20 mouse cellular contexts compared by ENCODE assay signal in the genomic region with DNA sequence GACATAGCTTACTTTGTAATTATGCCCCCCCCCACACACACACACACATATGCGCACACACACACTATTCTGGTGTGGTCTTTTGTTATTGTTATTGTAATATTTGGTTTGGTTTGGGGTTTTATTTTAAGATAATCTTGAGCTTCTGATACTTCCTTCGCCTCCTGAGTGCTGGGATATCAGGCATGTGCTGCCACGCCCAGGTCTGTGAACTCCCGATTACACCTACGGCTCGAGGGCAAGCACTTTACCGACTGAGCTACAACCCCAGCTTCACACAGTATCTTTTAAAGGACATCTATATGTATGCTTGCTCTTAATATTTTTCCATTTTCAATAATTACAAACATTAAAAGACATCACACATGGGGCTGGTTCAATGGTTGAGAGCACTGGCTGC. TPM values are rescaled to one million over a fixed set of nuclear protein-coding genes. Genes with fewer than 3 reads are reported as not detected.
DNase-seq lines count a peak whose midpoint lies in the region; ATAC-seq and TF ChIP-seq lines count a peak whose summit lies in the region.
"Had no signal": no experiment of that assay in that cellular context is flagged by ENCODE, and none has a peak within 500 bp of the region (broad histone marks: within the 10 kb centered on the region; RNA-seq: fewer than 3 reads in every experiment).

No protein-coding gene starts in this region.

- H3K36me3 ChIP-seq in forebrain, embryonic 10.5 days (replicated peaks): no peaks in the 10 kb centered on the region
- H3K36me3 ChIP-seq in forebrain, embryonic 13.5 days (ENCODE audit: poor library complexity, severe bottlenecking): no peaks in the 10 kb centered on the region
- H3K36me3 ChIP-seq in G1E (replicated peaks): no peaks in the 10 kb centered on the region
- no peaks in the 10 kb centered on the region for H3K36me3 ChIP-seq in midbrain, embryonic 16.5 days (ENCODE audit: control insufficient read depth, insufficient read depth, low read length)
- H3K36me3 ChIP-seq: heart, embryonic 15.5 days; hindbrain, embryonic 15.5 days; midbrain, embryonic 15.5 days; neural tube, embryonic 13.5 days had no signal

- H3K9ac ChIP-seq in forebrain, embryonic 13.5 days: no peak overlapping the region
- no peak overlapping the region for H3K9ac ChIP-seq in midbrain, embryonic 16.5 days (ENCODE audit: low read depth, low read length)
- H3K9ac ChIP-seq: heart, embryonic 15.5 days; hindbrain, embryonic 15.5 days; midbrain, embryonic 15.5 days; neural tube, embryonic 13.5 days had no signal

- intact Hi-C loops in left cerebral cortex, adult 2 months (cut with DNase I): no loop called here

- DNase-seq in forebrain, embryonic 10.5 days (ENCODE audit: extremely low spot score, low spot score): no peak
- DNase-seq in G1E (ENCODE audit: low spot score): peak; percentile 15
- DNase-seq in left cerebral cortex, adult 2 months (ENCODE audit: extremely low spot score in 1 of 2, low spot score in 2 of 2): no peak
- no peak for DNase-seq in thymus, postnatal 36 days
- DNase-seq: cerebellum, adult 9-11 months; gastrocnemius, adult 2 months; kidney, adult 9 months; lung, postnatal 4 days had no signal

- ATAC-seq in forebrain, embryonic 13.5 days: no peak
- ATAC-seq in G1E (ENCODE audit: extremely low read depth, insufficient number of reproducible peaks, low FRiP score, poor library complexity, severe bottlenecking): peak; percentile 49
- peak; percentile 88 for ATAC-seq in erythroid progenitor cell, adult 5-6 weeks (replicated peaks; ENCODE audit: low FRiP score, poor library complexity, severe bottlenecking)
- peak; percentile 82 for ATAC-seq in megakaryocyte progenitor cell, adult 5-6 weeks (replicated peaks; ENCODE audit: poor library complexity)
- no peak for ATAC-seq in midbrain, embryonic 16.5 days
- ATAC-seq: midbrain, embryonic 15.5 days had no signal

- no peak overlapping the region for H3K4me2 ChIP-seq in forebrain, embryonic 13.5 days
- no peak overlapping the region for H3K4me2 ChIP-seq in midbrain, embryonic 16.5 days (ENCODE audit: low read length)
- H3K4me2 ChIP-seq: heart, embryonic 15.5 days; hindbrain, embryonic 15.5 days; midbrain, embryonic 15.5 days; neural tube, embryonic 13.5 days had no signal

- no peaks in the 10 kb centered on the region for H3K27me3 ChIP-seq in forebrain, embryonic 10.5 days (ENCODE audit: poor library complexity, severe bottlenecking)
- H3K27me3 ChIP-seq in forebrain, embryonic 13.5 days: no peaks in the 10 kb centered on the region
- peaks cover 34% of the 10 kb centered on the region for H3K27me3 ChIP-seq in G1E (ENCODE audit: insufficient read depth, low read length)
- no peaks in the 10 kb centered on the region for H3K27me3 ChIP-seq in midbrain, embryonic 16.5 days (ENCODE audit: control insufficient read depth, insufficient read depth, low read depth, low read length)
- H3K27me3 ChIP-seq: CH12.LX; heart, embryonic 15.5 days; hindbrain, embryonic 15.5 days; midbrain, embryonic 15.5 days; neural tube, embryonic 13.5 days had no signal

- H3K9me3 ChIP-seq in forebrain, embryonic 10.5 days: no peaks in the 10 kb centered on the region
- no peaks in the 10 kb centered on the region for H3K9me3 ChIP-seq in forebrain, embryonic 13.5 days (replicated peaks)
- H3K9me3 ChIP-seq in G1E (replicated peaks): peaks cover 6% of the 10 kb centered on the region
- H3K9me3 ChIP-seq in midbrain, embryonic 16.5 days (replicated peaks; ENCODE audit: control insufficient read depth, low read length, poor library complexity, severe bottlenecking): no peaks in the 10 kb centered on the region
- H3K9me3 ChIP-seq: heart, embryonic 15.5 days; hindbrain, embryonic 15.5 days; midbrain, embryonic 15.5 days; neural tube, embryonic 13.5 days had no signal

- 83% methylated on average over 7 of the region's 7 CpGs for WGBS in forebrain, embryonic 10.5 days
- 91% methylated on average over 7 of the region's 7 CpGs for WGBS in forebrain, embryonic 13.5 days
- WGBS in midbrain, embryonic 16.5 days: 92% methylated on average over 7 of the region's 7 CpGs

- H3K4me3 ChIP-seq in forebrain, embryonic 10.5 days: no peak overlapping the region
- H3K4me3 ChIP-seq in forebrain, embryonic 13.5 days: no peak overlapping the region
- H3K4me3 ChIP-seq in G1E (ENCODE audit: low read depth, low read length): no peak overlapping the region; the same call in 1 of the 2 replicates
- H3K4me3 ChIP-seq in left cerebral cortex, adult 2 months: no peak overlapping the region
- no peak overlapping the region for H3K4me3 ChIP-seq in midbrain, embryonic 16.5 days (ENCODE audit: low read depth, low read length)
- H3K4me3 ChIP-seq: gastrocnemius, adult 2 months; heart, embryonic 15.5 days; hindbrain, embryonic 15.5 days; midbrain, embryonic 15.5 days; neural tube, embryonic 13.5 days had no signal

- 0 out of 2 replicates have a peak overlapping the region, but pooled peaks have one; percentile 51 for H3K27ac ChIP-seq in forebrain, embryonic 10.5 days
- no peak overlapping the region for H3K27ac ChIP-seq in forebrain, embryonic 13.5 days
- H3K27ac ChIP-seq in left cerebral cortex, adult 2 months: no peak overlapping the region
- H3K27ac ChIP-seq in midbrain, embryonic 16.5 days (ENCODE audit: low read length): no peak overlapping the region
- H3K27ac ChIP-seq: hindbrain, embryonic 15.5 days; midbrain, embryonic 15.5 days; neural tube, embryonic 13.5 days had no signal

- H3K4me1 ChIP-seq in forebrain, embryonic 10.5 days: no peaks in the 10 kb centered on the region; the same call in 1 of the 2 replicates
- no peaks in the 10 kb centered on the region for H3K4me1 ChIP-seq in forebrain, embryonic 13.5 days
- peaks cover 38% of the 10 kb centered on the region for H3K4me1 ChIP-seq in G1E (ENCODE audit: insufficient read depth, low read depth, low read length)
- no peaks in the 10 kb centered on the region for H3K4me1 ChIP-seq in midbrain, embryonic 16.5 days (ENCODE audit: control insufficient read depth, insufficient read depth, low read length)
- H3K4me1 ChIP-seq: hindbrain, embryonic 15.5 days; midbrain, embryonic 15.5 days; neural tube, embryonic 13.5 days had no signal

- no peak for TF ChIP-seq CTCF in G1E (IDR thresholded peaks at IDR 0.05; ENCODE audit: low read depth, low read length)
- no peak for TF ChIP-seq CTCF in left cerebral cortex, adult 2 months (IDR thresholded peaks at IDR 0.05)

RNA-seq across cellular contexts. Expression of a gene that starts 24.9 kb away (rescaled TPM):
- polyA plus RNA-seq in forebrain, embryonic 10.5 days (2016; fragmentation: Nextera tagmentation; extraction: Ambion mirVana): not detected in 2 replicates
- polyA plus RNA-seq in forebrain, embryonic 13.5 days (2015; fragmentation: Nextera tagmentation; extraction: Ambion mirVana): not detected in 2 replicates
- total RNA-seq in G1E (2014; fragmentation: Nextera tagmentation): not detected in 2 replicates
- not detected in 2 replicates for total RNA-seq in G1E (2017)
- not detected in 2 replicates for polyA plus RNA-seq in G1E (2012)
- not detected in 2 replicates for total RNA-seq in erythroid progenitor cell, adult 5-6 weeks (2015; ENCODE audit: low replicate concordance)
- not detected in 2 replicates for total RNA-seq in erythroid progenitor cell, adult 5-6 weeks (2017; ENCODE audit: low replicate concordance)
- total RNA-seq in megakaryocyte progenitor cell, adult 5-6 weeks (2015): not detected in 2 replicates
- total RNA-seq in megakaryocyte progenitor cell, adult 5-6 weeks (2017): not detected in 2 replicates
- total RNA-seq in left cerebral cortex, adult 2 months (2021): not detected
- 0.19 and 0.26 TPM in 2 replicates for polyA plus RNA-seq in midbrain, embryonic 16.5 days (2015; fragmentation: Nextera tagmentation; extraction: Ambion mirVana)
- total RNA-seq: CH12.LX; gastrocnemius, adult 2 months; left cerebral cortex, adult 8-10 months had no signal
- polyA plus RNA-seq: forebrain, embryonic 11.5 days; limb, embryonic 14.5 days had no signal

RNA-seq across cellular contexts. Expression of a gene that starts 44.1 kb away (rescaled TPM):
- 11.2 and 11.5 TPM in 2 replicates for polyA plus RNA-seq in forebrain, embryonic 10.5 days (2016; fragmentation: Nextera tagmentation; extraction: Ambion mirVana)
- 2.9 and 4.5 TPM in 2 replicates for polyA plus RNA-seq in forebrain, embryonic 13.5 days (2015; fragmentation: Nextera tagmentation; extraction: Ambion mirVana)
- total RNA-seq in G1E (2014; fragmentation: Nextera tagmentation): not detected in 2 replicates
- total RNA-seq in G1E (2017): not detected in 2 replicates
- polyA plus RNA-seq in G1E (2012): 0.03 TPM in 1 of 2 replicates, not detected in the other
- total RNA-seq in erythroid progenitor cell, adult 5-6 weeks (2015; ENCODE audit: low replicate concordance): not detected in 2 replicates
- total RNA-seq in erythroid progenitor cell, adult 5-6 weeks (2017; ENCODE audit: low replicate concordance): not detected in 2 replicates
- total RNA-seq in megakaryocyte progenitor cell, adult 5-6 weeks (2015): not detected in 2 replicates
- total RNA-seq in megakaryocyte progenitor cell, adult 5-6 weeks (2017): not detected in 2 replicates
- total RNA-seq in left cerebral cortex, adult 2 months (2021): 1 to 10 TPM; 1.5 to 1.9 TPM
- polyA plus RNA-seq in midbrain, embryonic 16.5 days (2015; fragmentation: Nextera tagmentation; extraction: Ambion mirVana): 1.8 and 2.1 TPM in 2 replicates

Comparison
In these comparisons a context has a peak if more than half of its experiments do, and no peak if none do; other contexts are left out.
1. ATAC-seq: peak in G1E (single experiment), erythroid progenitor cell, adult 5-6 weeks (single experiment) and megakaryocyte progenitor cell, adult 5-6 weeks (single experiment); none in forebrain, embryonic 13.5 days (single experiment) and midbrain, embryonic 16.5 days (single experiment).